14 mouse cellular contexts compared by ENCODE assay signal in the genomic region with DNA sequence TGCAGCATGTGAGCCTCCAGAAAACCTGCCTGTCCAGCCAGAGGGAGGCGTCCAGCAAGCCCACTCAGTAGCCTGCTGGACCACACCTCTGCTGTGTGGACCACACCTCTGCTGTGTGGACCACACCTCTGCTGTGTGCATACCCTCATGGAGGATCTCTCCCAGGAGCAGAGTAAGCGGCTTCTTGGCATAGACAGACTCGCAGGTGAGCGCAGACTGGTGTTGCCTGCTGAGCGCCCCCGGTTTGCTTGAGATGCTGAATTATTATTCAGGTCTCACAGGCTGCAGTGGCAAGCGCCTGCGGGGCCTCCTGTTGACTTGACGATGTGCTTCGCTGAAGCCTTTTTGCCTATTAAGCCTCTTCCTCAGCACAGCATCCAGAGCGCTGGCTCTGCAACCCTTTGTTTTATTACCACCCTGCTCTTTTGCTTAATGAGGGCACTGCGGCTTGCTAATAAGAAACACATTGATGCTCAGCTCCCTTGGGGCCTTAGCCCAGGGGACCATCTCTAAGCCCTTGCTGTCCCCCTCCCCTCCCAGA.
DNase-seq lines count a peak whose midpoint lies in the region; ATAC-seq lines count a peak whose summit lies in the region.
"Had no signal": no experiment of that assay in that cellular context is flagged by ENCODE, and none has a peak within 500 bp of the region (broad histone marks: within the 10 kb centered on the region; RNA-seq: fewer than 3 reads in every experiment).

No protein-coding gene starts in this region.

- H3K9ac ChIP-seq in embryonic facial prominence, embryonic 13.5 days, result peak overlapping the region; percentile 37; the same call in 1 of the 2 replicates
- peak overlapping the region; percentile 48 for H3K9ac ChIP-seq in hindbrain, embryonic 14.5 days
- H3K9ac ChIP-seq in midbrain, embryonic 16.5 days (ENCODE audit: low read depth, low read length), result peak overlapping the region; percentile 48; the same call in 1 of the 2 replicates
- H3K9ac ChIP-seq: limb, embryonic 15.5 days had no signal

- no peak for ATAC-seq in embryonic facial prominence, embryonic 13.5 days (ENCODE audit: insufficient number of reproducible peaks, insufficient read depth, low FRiP score, low TSS enrichment, low read depth)
- ATAC-seq in hindbrain, embryonic 14.5 days (ENCODE audit: low FRiP score), result peak; percentile 82
- ATAC-seq in midbrain, embryonic 16.5 days, result peak; percentile 84
- ATAC-seq in megakaryocyte-erythroid progenitor cell, adult 5-6 weeks (replicated peaks; ENCODE audit: low FRiP score, low TSS enrichment, poor library complexity, severe bottlenecking), result no peak

- WGBS in embryonic facial prominence, embryonic 13.5 days, result 13% methylated on average over 12 of the region's 12 CpGs
- 9% methylated on average over 12 of the region's 12 CpGs for WGBS in hindbrain, embryonic 14.5 days
- 8% methylated on average over 12 of the region's 12 CpGs for WGBS in midbrain, embryonic 16.5 days

- H3K4me3 ChIP-seq in embryonic facial prominence, embryonic 13.5 days, result no peak overlapping the region
- H3K4me3 ChIP-seq in hindbrain, embryonic 14.5 days (replicated peaks; ENCODE audit: low read length), result no peak overlapping the region
- no peak overlapping the region for H3K4me3 ChIP-seq in midbrain, embryonic 16.5 days (ENCODE audit: low read depth, low read length)
- H3K4me3 ChIP-seq: limb, embryonic 15.5 days had no signal

- peaks cover 7% of the 10 kb centered on the region; the same call in 1 of the 2 replicates for H3K27me3 ChIP-seq in embryonic facial prominence, embryonic 13.5 days
- no peaks in the 10 kb centered on the region for H3K27me3 ChIP-seq in hindbrain, embryonic 14.5 days (ENCODE audit: control insufficient read depth, insufficient read depth, low read length)
- H3K27me3 ChIP-seq in midbrain, embryonic 16.5 days (ENCODE audit: control insufficient read depth, insufficient read depth, low read depth, low read length), result no peaks in the 10 kb centered on the region
- H3K27me3 ChIP-seq: limb, embryonic 15.5 days had no signal

- H3K9me3 ChIP-seq in embryonic facial prominence, embryonic 13.5 days, result no peaks in the 10 kb centered on the region
- H3K9me3 ChIP-seq in hindbrain, embryonic 14.5 days (ENCODE audit: control insufficient read depth, low read length), result no peaks in the 10 kb centered on the region
- no peaks in the 10 kb centered on the region for H3K9me3 ChIP-seq in midbrain, embryonic 16.5 days (replicated peaks; ENCODE audit: control insufficient read depth, low read length, poor library complexity, severe bottlenecking)
- H3K9me3 ChIP-seq: G1E; limb, embryonic 15.5 days had no signal

- H3K4me1 ChIP-seq in embryonic facial prominence, embryonic 13.5 days, result peaks cover 19% of the 10 kb centered on the region
- peaks cover 17% of the 10 kb centered on the region for H3K4me1 ChIP-seq in hindbrain, embryonic 14.5 days (replicated peaks; ENCODE audit: control insufficient read depth, insufficient read depth, low read length)
- H3K4me1 ChIP-seq in midbrain, embryonic 16.5 days (ENCODE audit: control insufficient read depth, insufficient read depth, low read length), result peaks cover 16% of the 10 kb centered on the region

- DNase-seq in embryo, embryonic 10 days (ENCODE audit: low spot score), result peak; percentile 21
- no peak for DNase-seq in embryo, embryonic 9.5 days (ENCODE audit: extremely low spot score)
- peak; percentile 66 for DNase-seq in hindbrain, embryonic 14.5 days (ENCODE audit: low spot score)
- DNase-seq in layer of hippocampus, postnatal 25 days (ENCODE audit: extremely low spot score in 1 of 2, low spot score in 1 of 2), result no peak
- no peak for DNase-seq in lung, postnatal 25 days (ENCODE audit: low spot score)
- DNase-seq: adrenal gland, adult 8-10 months; cerebellum, postnatal 36 days; heart, postnatal 14 days; lung, postnatal 36 days had no signal

- H3K36me3 ChIP-seq in embryonic facial prominence, embryonic 13.5 days, result no peaks in the 10 kb centered on the region
- no peaks in the 10 kb centered on the region for H3K36me3 ChIP-seq in hindbrain, embryonic 14.5 days (replicated peaks; ENCODE audit: control insufficient read depth, insufficient read depth)
- H3K36me3 ChIP-seq in midbrain, embryonic 16.5 days (ENCODE audit: control insufficient read depth, insufficient read depth, low read length), result no peaks in the 10 kb centered on the region
- H3K36me3 ChIP-seq: G1E; limb, embryonic 15.5 days had no signal

- H3K4me2 ChIP-seq in embryonic facial prominence, embryonic 13.5 days, result no peak overlapping the region
- H3K4me2 ChIP-seq in hindbrain, embryonic 14.5 days (replicated peaks), result peak overlapping the region; percentile 22
- H3K4me2 ChIP-seq in midbrain, embryonic 16.5 days (ENCODE audit: low read length), result peak overlapping the region; percentile 20; the same call in 1 of the 2 replicates
- H3K4me2 ChIP-seq: limb, embryonic 15.5 days had no signal

- H3K27ac ChIP-seq in embryonic facial prominence, embryonic 13.5 days, result 0 out of 2 replicates have a peak overlapping the region, but pooled peaks have one; percentile 11
- peak overlapping the region; percentile 85 for H3K27ac ChIP-seq in hindbrain, embryonic 14.5 days
- H3K27ac ChIP-seq in midbrain, embryonic 16.5 days (ENCODE audit: low read length), result peak overlapping the region; percentile 79
- H3K27ac ChIP-seq: limb, embryonic 15.5 days had no signal

Comparison
In these comparisons a context has a peak if more than half of its experiments do, and no peak if none do; other contexts are left out.
1. DNase-seq: peak in embryo, embryonic 10 days (single experiment) and hindbrain, embryonic 14.5 days (single experiment); none in embryo, embryonic 9.5 days (single experiment), layer of hippocampus, postnatal 25 days (0 of 2) and lung, postnatal 25 days (single experiment).
2. ATAC-seq: peak in hindbrain, embryonic 14.5 days (single experiment) and midbrain, embryonic 16.5 days (single experiment); none in embryonic facial prominence, embryonic 13.5 days (single experiment) and megakaryocyte-erythroid progenitor cell, adult 5-6 weeks (single experiment).
3. H3K27ac ChIP-seq: peak in every context shown above with its lines; median percentile 85 in hindbrain, embryonic 14.5 days; 79 in midbrain, embryonic 16.5 days; 11 in embryonic facial prominence, embryonic 13.5 days.
4. Peak in every context shown above with its lines, with median percentiles within 50 percentile points of each other: H3K9ac ChIP-seq.